Mouse (Mus musculus) bone marrow, adult 2 months (tissue): ENCODE measurements at regions not wholly inside any gene's neighbourhood (a gene's known extent, or its start where the extent isn't known, plus 50 kb on each side); places are given as distances from the start of the nearest gene placed in this dataset.

Experiments used
- CTCF ChIP-seq: fragments of 200-500 bp; IDR thresholded peaks from 2 replicates; pipeline ENCODE4 v1.5.1; 2011; ENCODE audit warnings: low read length, control low read depth; ENCODE audit not compliant: control insufficient read depth, insufficient read depth
- POLR2A ChIP-seq: fragments of 200-500 bp; IDR thresholded peaks from 2 replicates; pipeline ENCODE4 v1.6.1; 2011; ENCODE audit warnings: low read depth, mild to moderate bottlenecking, control low read depth, low read length, borderline replicate concordance; ENCODE audit not compliant: control insufficient read depth

DNA sequence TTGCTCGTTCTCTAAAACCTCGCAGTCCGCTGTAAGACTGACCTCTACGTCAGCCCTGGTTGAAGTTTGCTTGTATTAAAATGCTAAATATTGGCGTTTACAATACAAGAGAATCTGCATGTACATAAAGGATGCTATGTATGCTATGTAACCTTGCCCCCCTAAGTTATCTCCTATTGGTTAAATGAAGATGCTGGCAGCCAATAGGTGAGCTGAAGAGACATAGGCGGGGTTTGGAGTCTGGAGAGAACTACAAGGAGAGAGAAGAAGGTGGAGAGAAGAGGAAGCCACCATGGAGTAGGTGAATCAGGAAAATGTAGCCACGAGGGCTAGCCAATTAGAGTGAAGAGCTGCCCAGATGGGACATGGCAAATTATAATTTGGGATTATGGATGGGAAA is 214.0 kb upstream of the Amigo2 start:
- TF ChIP-seq CTCF, result no peak
- no peak for TF ChIP-seq POLR2A
